Mouse (Mus musculus) left cerebral cortex, postnatal 14 days (tissue): ENCODE measurements at regions not wholly inside any gene's neighbourhood (a gene's known extent, or its start where the extent isn't known, plus 50 kb on each side); places are given as distances from the start of the nearest gene placed in this dataset.

Source experiments
- DNase-seq, 2 experiments: peaks; one replicate each; pipeline ENCODE4 v3.0.0; 2021 to 2022; ENCODE audit warnings: low spot score in 2 of 2, mixed read lengths in 1 of 2
- intact Hi-C: fragments of 180-260 bp; cut with DNase I; formaldehyde crosslinking; loops from one replicate; pipeline ENCODE4 v1.15.1; 2025

GRCm38 (mm10) chr7:135939341-135939740, 223.2 kb upstream of the Mki67 start:
- no peak for DNase-seq
- intact Hi-C loops, result no loop called here

GRCm38 (mm10) chr7:135942826-135943225, 226.7 kb upstream of the Mki67 start:
- intact Hi-C loops, result no loop called here
- DNase-seq, result no peak

GRCm38 (mm10) chr7:135946071-135946646, 230.0 kb upstream of the Mki67 start:
- DNase-seq, result peak in 1 of 2 experiments; percentile 31
- intact Hi-C loops, result no loop called here

GRCm38 (mm10) chr7:135961026-135961425, 244.9 kb upstream of the Mki67 start:
- intact Hi-C loops, result no loop called here
- DNase-seq, result peak; percentile 16 to 35

- intact Hi-C loops, result no loop called here
Measured at GRCm38 (mm10) chr7:135965528-135965927, 249.4 kb upstream of the Mki67 start.

GRCm38 (mm10) chr7:135966231-135966630, 250.1 kb upstream of the Mki67 start:
- intact Hi-C loops, result no loop called here
- no peak for DNase-seq

More at GRCm38 (mm10) chr7:135965528-135965927, 249.4 kb upstream of the Mki67 start:
- peak in 1 of 2 experiments; percentile 56 for DNase-seq

GRCm38 (mm10) chr7:135968638-135969037, 252.5 kb upstream of the Mki67 start:
- DNase-seq, result no peak
- intact Hi-C loops, result no loop called here

- DNase-seq, result no peak
- intact Hi-C loops, result no loop called here
Measured at GRCm38 (mm10) chr7:135986021-135986420, 269.9 kb upstream of the Mki67 start.

- intact Hi-C loops, result loop anchor here (5.0 kb wide), 1 partner anchor 143 kb away; no protein-coding TSS in a partner anchor
- no peak for DNase-seq
Measured at GRCm38 (mm10) chr7:135990321-135990720, 274.2 kb upstream of the Mki67 start.

GRCm38 (mm10) chr7:135996896-135997295, 280.7 kb upstream of the Mki67 start:
- intact Hi-C loops, result no loop called here
- no peak for DNase-seq

GRCm38 (mm10) chr7:135997640-135998039, 281.5 kb upstream of the Mki67 start:
- DNase-seq, result no peak
- intact Hi-C loops, result no loop called here

- no peak for DNase-seq
- intact Hi-C loops, result no loop called here
Measured at GRCm38 (mm10) chr7:136002382-136002781, 286.2 kb upstream of the Mki67 start.

- no peak for DNase-seq
- intact Hi-C loops, result no loop called here
Measured at GRCm38 (mm10) chr7:136003291-136003690, 287.1 kb upstream of the Mki67 start.

GRCm38 (mm10) chr7:136007796-136008455, 291.8 kb upstream of the Mki67 start:
- intact Hi-C loops, result no loop called here
- no peak for DNase-seq

- intact Hi-C loops, result no loop called here
- no peak for DNase-seq
Measured at GRCm38 (mm10) chr7:136008486-136008885, 292.3 kb upstream of the Mki67 start.

GRCm38 (mm10) chr7:136010013-136010412, 293.9 kb upstream of the Mki67 start:
- intact Hi-C loops, result no loop called here
- DNase-seq, result peak; percentile 76 to 85

- intact Hi-C loops, result no loop called here
- no peak for DNase-seq
Measured at GRCm38 (mm10) chr7:136014706-136015105, 298.5 kb upstream of the Mki67 start.

GRCm38 (mm10) chr7:136016918-136017317, 300.8 kb upstream of the Mki67 start:
- DNase-seq, result no peak
- intact Hi-C loops, result no loop called here

GRCm38 (mm10) chr7:136020577-136020976, 304.4 kb upstream of the Mki67 start:
- DNase-seq, result no peak
- intact Hi-C loops, result no loop called here

GRCm38 (mm10) chr7:136021071-136021470, 304.9 kb upstream of the Mki67 start:
- intact Hi-C loops, result no loop called here

GRCm38 (mm10) chr7:136022781-136023448, 306.8 kb upstream of the Mki67 start:
- DNase-seq, result no peak
- intact Hi-C loops, result no loop called here

More at GRCm38 (mm10) chr7:136021071-136021470, 304.9 kb upstream of the Mki67 start:
- DNase-seq, result no peak
